Mouse (Mus musculus): Measurements from ENCODE around the gene Myoz2. TPM values are rescaled to one million over a fixed set of nuclear protein-coding genes. Genes with fewer than 3 reads are reported as not detected.

Gene Myoz2
- polyA plus RNA-seq (2017; shearing (Covaris generic)): not detected

- no peak for ATAC-seq
Measured at GRCm38 (mm10) chr3:123034752-123035151, at the start of gene Myoz2. Gene Myoz2 (minus strand): TSS chr3:123035015.

GRCm38 (mm10) chr3:123081665-123082064 is 46.9 kb upstream of the Myoz2 start:
- no peak for ATAC-seq

GRCm38 (mm10) chr3:123080943-123081342 is 46.1 kb upstream of the Myoz2 start:
- ATAC-seq: no peak

GRCm38 (mm10) chr3:123080017-123080725 is 45.4 kb upstream of the Myoz2 start:
- ATAC-seq: no peak

GRCm38 (mm10) chr3:123075759-123076158 is 40.9 kb upstream of the Myoz2 start:
- no peak for ATAC-seq

- no peak for ATAC-seq
Measured at GRCm38 (mm10) chr3:123075034-123075433, 40.2 kb upstream of the Myoz2 start.

GRCm38 (mm10) chr3:123073351-123073750 is 38.5 kb upstream of the Myoz2 start:
- ATAC-seq: no peak

- no peak for ATAC-seq
Measured at GRCm38 (mm10) chr3:123072472-123072871, 37.7 kb upstream of the Myoz2 start.

- ATAC-seq: no peak
Measured at GRCm38 (mm10) chr3:123070996-123071395, 36.2 kb upstream of the Myoz2 start.

GRCm38 (mm10) chr3:123066836-123067235 is 32.0 kb upstream of the Myoz2 start:
- no peak for ATAC-seq

- no peak for ATAC-seq
Measured at GRCm38 (mm10) chr3:123065466-123065865, 30.7 kb upstream of the Myoz2 start.

- ATAC-seq: no peak
Measured at GRCm38 (mm10) chr3:123064186-123064585, 29.4 kb upstream of the Myoz2 start.

- no peak for ATAC-seq
Measured at GRCm38 (mm10) chr3:123061931-123062330, 27.1 kb upstream of the Myoz2 start.

GRCm38 (mm10) chr3:123058832-123059231 is 24.0 kb upstream of the Myoz2 start:
- no peak for ATAC-seq

GRCm38 (mm10) chr3:123054178-123054577 is 19.4 kb upstream of the Myoz2 start:
- no peak for ATAC-seq

- ATAC-seq: no peak
Measured at GRCm38 (mm10) chr3:123053192-123053938, 18.6 kb upstream of the Myoz2 start.

- ATAC-seq: no peak
Measured at GRCm38 (mm10) chr3:123042308-123042707, 7.5 kb upstream of the Myoz2 start.

GRCm38 (mm10) chr3:123033804-123034203 is 1.0 kb downstream of the Myoz2 start:
- ATAC-seq: no peak

GRCm38 (mm10) chr3:123025634-123026033 is 9.2 kb downstream of the Myoz2 start:
- no peak for ATAC-seq

- ATAC-seq: no peak
Measured at GRCm38 (mm10) chr3:123024496-123025234, 10.2 kb downstream of the Myoz2 start.

GRCm38 (mm10) chr3:123018792-123019191 is 16.0 kb downstream of the Myoz2 start:
- ATAC-seq: no peak

- ATAC-seq: no peak
Measured at GRCm38 (mm10) chr3:123013476-123013875, 21.3 kb downstream of the Myoz2 start.

- no peak for ATAC-seq
Measured at GRCm38 (mm10) chr3:123009417-123009816, 25.4 kb downstream of the Myoz2 start.

Measured in activated CD4-positive, CD25-positive, alpha-beta regulatory T cell, adult 4 months (primary cell).